Mouse (Mus musculus): ENCODE results near the gene Esrrg. TPM values are rescaled to one million over a fixed set of nuclear protein-coding genes. Genes with fewer than 3 reads are reported as not detected.

Esrrg gene
- polyA plus RNA-seq, 1 experiment: not detected

- WGBS: 68% methylated on average over 3 of the region's 3 CpGs
- Histone ChIP-seq H3K4me1 (ENCODE audit: control insufficient read depth, insufficient read depth, low read length) (peaks cover 3% of the 10 kb centered on the region; the same call in 1 of the 2 replicates), H3K4me3 (ENCODE audit: insufficient read depth, low read depth, low read length) (no peak overlapping the region)
These were observed 187.0 kb downstream of the Esrrg start for GRCm38 (mm10) chr1:187795551-187795950.

GRCm38 (mm10) chr1:187799300-187799699, 190.7 kb downstream of the Esrrg start:
- H3K4me3 ChIP-seq (ENCODE audit: insufficient read depth, low read depth, low read length): no peak overlapping the region
- 69% methylated on average over 7 of the region's 7 CpGs for WGBS
- no peak overlapping the region for H3K27ac ChIP-seq (ENCODE audit: insufficient read depth, low read depth, low read length)
- peaks cover 4% of the 10 kb centered on the region; the same call in 1 of the 2 replicates for H3K4me1 ChIP-seq (ENCODE audit: control insufficient read depth, insufficient read depth, low read length)
- TF ChIP-seq POLR2A (IDR thresholded peaks at IDR 0.05; ENCODE audit: insufficient read depth, low read depth, low read length): no peak
- no peak for TF ChIP-seq CTCF (IDR thresholded peaks at IDR 0.05; ENCODE audit: insufficient read depth, low read depth, low read length)

More at GRCm38 (mm10) chr1:187795551-187795950, 187.0 kb downstream of the Esrrg start:
- no peak for TF ChIP-seq POLR2A (IDR thresholded peaks at IDR 0.05; ENCODE audit: insufficient read depth, low read depth, low read length)
- no peak for TF ChIP-seq CTCF (IDR thresholded peaks at IDR 0.05; ENCODE audit: insufficient read depth, low read depth, low read length)
- no peak overlapping the region for H3K27ac ChIP-seq (ENCODE audit: insufficient read depth, low read depth, low read length)

- H3K4me1 ChIP-seq (ENCODE audit: control insufficient read depth, insufficient read depth, low read length): peaks cover 4% of the 10 kb centered on the region; the same call in 1 of the 2 replicates
- WGBS: 76% methylated on average over 10 of the region's 10 CpGs
- TF ChIP-seq CTCF (IDR thresholded peaks at IDR 0.05; ENCODE audit: insufficient read depth, low read depth, low read length) (no peak), POLR2A (IDR thresholded peaks at IDR 0.05; ENCODE audit: insufficient read depth, low read depth, low read length) (no peak)
- no peak overlapping the region for H3K27ac ChIP-seq (ENCODE audit: insufficient read depth, low read depth, low read length)
- no peak overlapping the region for H3K4me3 ChIP-seq (ENCODE audit: insufficient read depth, low read depth, low read length)
These were observed 192.2 kb downstream of the Esrrg start for GRCm38 (mm10) chr1:187800761-187801160.

GRCm38 (mm10) chr1:187803566-187803965, 195.0 kb downstream of the Esrrg start:
- H3K4me1 ChIP-seq (ENCODE audit: control insufficient read depth, insufficient read depth, low read length): peaks cover 6% of the 10 kb centered on the region; the same call in 1 of the 2 replicates
- no peak overlapping the region for H3K4me3 ChIP-seq (ENCODE audit: insufficient read depth, low read depth, low read length)
- WGBS: 75% methylated on average over 5 of the region's 5 CpGs
- H3K27ac ChIP-seq (ENCODE audit: insufficient read depth, low read depth, low read length): no peak overlapping the region
- TF ChIP-seq CTCF (IDR thresholded peaks at IDR 0.05; ENCODE audit: insufficient read depth, low read depth, low read length) (no peak), POLR2A (IDR thresholded peaks at IDR 0.05; ENCODE audit: insufficient read depth, low read depth, low read length) (no peak)

GRCm38 (mm10) chr1:187803997-187804396, 195.4 kb downstream of the Esrrg start:
- no peak overlapping the region for H3K4me3 ChIP-seq (ENCODE audit: insufficient read depth, low read depth, low read length)
- no peak overlapping the region for H3K27ac ChIP-seq (ENCODE audit: insufficient read depth, low read depth, low read length)
- TF ChIP-seq CTCF (IDR thresholded peaks at IDR 0.05; ENCODE audit: insufficient read depth, low read depth, low read length): no peak
- TF ChIP-seq POLR2A (IDR thresholded peaks at IDR 0.05; ENCODE audit: insufficient read depth, low read depth, low read length): no peak
- peaks cover 6% of the 10 kb centered on the region; the same call in 1 of the 2 replicates for H3K4me1 ChIP-seq (ENCODE audit: control insufficient read depth, insufficient read depth, low read length)
- 63% methylated on average over 5 of the region's 5 CpGs for WGBS

GRCm38 (mm10) chr1:187805001-187805400, 196.4 kb downstream of the Esrrg start:
- TF ChIP-seq POLR2A (IDR thresholded peaks at IDR 0.05; ENCODE audit: insufficient read depth, low read depth, low read length) (no peak), CTCF (IDR thresholded peaks at IDR 0.05; ENCODE audit: insufficient read depth, low read depth, low read length) (no peak)
- Histone ChIP-seq H3K27ac (ENCODE audit: insufficient read depth, low read depth, low read length) (no peak overlapping the region), H3K4me3 (ENCODE audit: insufficient read depth, low read depth, low read length) (no peak overlapping the region), H3K4me1 (ENCODE audit: control insufficient read depth, insufficient read depth, low read length) (peaks cover 6% of the 10 kb centered on the region; the same call in 1 of the 2 replicates)
- 88% methylated on average over 6 of the region's 6 CpGs for WGBS

- 48% methylated on average over 12 of the region's 12 CpGs for WGBS
These were observed 199.1 kb downstream of the Esrrg start for GRCm38 (mm10) chr1:187807477-187808390.

GRCm38 (mm10) chr1:187808391-187808922, 199.9 kb downstream of the Esrrg start:
- Histone ChIP-seq H3K4me1 (ENCODE audit: control insufficient read depth, insufficient read depth, low read length) (0 out of 2 replicates have a peak, but pooled peaks cover 2% of the 10 kb centered on the region), H3K27ac (ENCODE audit: insufficient read depth, low read depth, low read length) (no peak overlapping the region), H3K4me3 (ENCODE audit: insufficient read depth, low read depth, low read length) (no peak overlapping the region)
- WGBS: 66% methylated on average over 5 of the region's 5 CpGs
- TF ChIP-seq POLR2A (IDR thresholded peaks at IDR 0.05; ENCODE audit: insufficient read depth, low read depth, low read length) (no peak), CTCF (IDR thresholded peaks at IDR 0.05; ENCODE audit: insufficient read depth, low read depth, low read length) (no peak)

More at GRCm38 (mm10) chr1:187807477-187808390, 199.1 kb downstream of the Esrrg start:
- Histone ChIP-seq H3K4me1 (ENCODE audit: control insufficient read depth, insufficient read depth, low read length) (0 out of 2 replicates have a peak, but pooled peaks cover 2% of the 10 kb centered on the region), H3K4me3 (ENCODE audit: insufficient read depth, low read depth, low read length) (no peak overlapping the region), H3K27ac (ENCODE audit: insufficient read depth, low read depth, low read length) (no peak overlapping the region)
- TF ChIP-seq CTCF (IDR thresholded peaks at IDR 0.05; ENCODE audit: insufficient read depth, low read depth, low read length) (no peak), POLR2A (IDR thresholded peaks at IDR 0.05; ENCODE audit: insufficient read depth, low read depth, low read length) (no peak)

GRCm38 (mm10) chr1:187809546-187809945, 201.0 kb downstream of the Esrrg start:
- WGBS: 85% methylated on average over 3 of the region's 3 CpGs
- TF ChIP-seq CTCF (IDR thresholded peaks at IDR 0.05; ENCODE audit: insufficient read depth, low read depth, low read length) (no peak), POLR2A (IDR thresholded peaks at IDR 0.05; ENCODE audit: insufficient read depth, low read depth, low read length) (no peak)
- no peak overlapping the region for H3K4me3 ChIP-seq (ENCODE audit: insufficient read depth, low read depth, low read length)

More at GRCm38 (mm10) chr1:187809546-187809945, 201.0 kb downstream of the Esrrg start:
- H3K4me1 ChIP-seq (ENCODE audit: control insufficient read depth, insufficient read depth, low read length): 0 out of 2 replicates have a peak, but pooled peaks cover 2% of the 10 kb centered on the region
- H3K27ac ChIP-seq (ENCODE audit: insufficient read depth, low read depth, low read length): no peak overlapping the region
